Mouse (Mus musculus) lung, embryonic 15.5 days (tissue): ENCODE measurements at regions not wholly inside any gene's neighbourhood (a gene's known extent, or its start where the extent isn't known, plus 50 kb on each side); places are given as distances from the start of the nearest gene placed in this dataset.

Experiments
- ATAC-seq: fragments of 200-750 bp; cut with Nextera tagmentation; 2 replicates; pipeline ENCODE4 v1.8.0; 2017; ENCODE audit warnings: moderate number of reproducible peaks, borderline replicate concordance; ENCODE audit not compliant: low FRiP score, low TSS enrichment; ENCODE audit errors: extremely low read depth
- H3K27ac ChIP-seq: fragments of 300-500 bp; sonication (generic); 2 replicates; pipeline ENCODE4 v1.5.1; 2015; ENCODE audit warnings: moderate library complexity, mild to moderate bottlenecking, inconsistent platforms
- H3K27me3 ChIP-seq: fragments of 300-500 bp; sonication (generic); 2 replicates; pipeline ENCODE4 v1.6.1; 2015; ENCODE audit warnings: inconsistent platforms
- H3K36me3 ChIP-seq: fragments of 300-500 bp; sonication (generic); 2 replicates; pipeline ENCODE4 v1.6.1; 2015; ENCODE audit warnings: inconsistent platforms
- H3K4me1 ChIP-seq: fragments of 300-500 bp; sonication (generic); 2 replicates; pipeline ENCODE4 v1.6.1; 2015; ENCODE audit warnings: inconsistent platforms
- H3K4me2 ChIP-seq: fragments of 300-500 bp; sonication (generic); 2 replicates; pipeline ENCODE4 v1.6.1; 2015; ENCODE audit warnings: inconsistent platforms, mild to moderate bottlenecking, moderate library complexity
- H3K4me3 ChIP-seq: fragments of 300-500 bp; sonication (generic); 2 replicates; pipeline ENCODE4 v1.5.1; 2015; ENCODE audit warnings: mild to moderate bottlenecking, inconsistent platforms
- H3K9ac ChIP-seq: fragments of 300-500 bp; sonication (generic); 2 replicates; pipeline ENCODE4 v1.6.1; 2015; ENCODE audit warnings: inconsistent platforms
- H3K9me3 ChIP-seq: fragments of 300-500 bp; sonication (generic); 2 replicates; pipeline ENCODE4 v1.6.1; 2016; ENCODE audit warnings: inconsistent platforms
- WGBS: fragments of 180-500 bp; shearing (Covaris S2); methylation state at CpG from one replicate; pipeline ENCODE4 v1.1.7; 2015; 5-methylcytosine and 5-hydroxymethylcytosine counted together

DNA sequence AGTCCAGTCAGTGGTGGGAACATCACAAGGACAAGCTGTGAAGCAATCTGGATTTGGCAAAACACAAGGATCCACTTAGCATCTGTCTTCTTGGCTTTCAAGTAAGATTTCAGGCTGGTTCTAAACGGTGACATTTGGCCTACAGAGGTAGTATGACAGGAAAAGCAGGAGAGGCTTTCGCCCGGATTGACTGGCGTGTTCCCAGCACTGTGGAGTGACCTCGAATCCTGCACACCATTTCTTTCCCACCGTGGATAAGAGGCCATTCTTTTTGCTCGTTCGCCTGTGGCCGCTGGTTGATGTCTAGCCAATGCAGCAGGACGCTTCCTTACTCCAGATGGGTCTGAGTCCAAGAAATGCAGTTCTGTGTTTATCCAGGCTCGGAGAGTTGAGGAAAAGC is 99.6 kb upstream of the Nfe2l3 start:
- peak; percentile 37; the same call in 1 of the 2 replicates for ATAC-seq
- Histone ChIP-seq H3K9me3 (no peaks in the 10 kb centered on the region), H3K9ac (no peak overlapping the region), H3K4me1 (peaks cover 22% of the 10 kb centered on the region), H3K4me2 (peak overlapping the region; percentile 16), H3K27me3 (no peaks in the 10 kb centered on the region), H3K36me3 (no peaks in the 10 kb centered on the region), H3K27ac (0 out of 2 replicates have a peak overlapping the region, but pooled peaks have one; percentile 20), H3K4me3 (no peak overlapping the region)
- WGBS: 51% methylated on average over 11 of the region's 11 CpGs

GRCm38 (mm10) chr6:51333722-51334360 is 98.6 kb upstream of the Nfe2l3 start:
- Histone ChIP-seq H3K27me3 (no peaks in the 10 kb centered on the region), H3K36me3 (no peaks in the 10 kb centered on the region), H3K4me2 (no peak overlapping the region), H3K9ac (no peak overlapping the region), H3K4me1 (peaks cover 22% of the 10 kb centered on the region), H3K9me3 (no peaks in the 10 kb centered on the region), H3K27ac (peak overlapping the region; percentile 38), H3K4me3 (no peak overlapping the region)
- WGBS: 31% methylated on average over 7 of the region's 7 CpGs
- ATAC-seq: no peak

- H3K9ac ChIP-seq: no peak overlapping the region
- H3K4me3 ChIP-seq: no peak overlapping the region
- no peaks in the 10 kb centered on the region for H3K27me3 ChIP-seq
- H3K9me3 ChIP-seq: no peaks in the 10 kb centered on the region
- H3K4me2 ChIP-seq: no peak overlapping the region
- 66% methylated on average over 5 of the region's 5 CpGs for WGBS
- no peaks in the 10 kb centered on the region for H3K36me3 ChIP-seq
- peak; percentile 42; the same call in 1 of the 2 replicates for ATAC-seq
- peaks cover 22% of the 10 kb centered on the region for H3K4me1 ChIP-seq
- no peak overlapping the region for H3K27ac ChIP-seq
These were observed 97.2 kb upstream of the Nfe2l3 start for GRCm38 (mm10) chr6:51335314-51335713.

DNA sequence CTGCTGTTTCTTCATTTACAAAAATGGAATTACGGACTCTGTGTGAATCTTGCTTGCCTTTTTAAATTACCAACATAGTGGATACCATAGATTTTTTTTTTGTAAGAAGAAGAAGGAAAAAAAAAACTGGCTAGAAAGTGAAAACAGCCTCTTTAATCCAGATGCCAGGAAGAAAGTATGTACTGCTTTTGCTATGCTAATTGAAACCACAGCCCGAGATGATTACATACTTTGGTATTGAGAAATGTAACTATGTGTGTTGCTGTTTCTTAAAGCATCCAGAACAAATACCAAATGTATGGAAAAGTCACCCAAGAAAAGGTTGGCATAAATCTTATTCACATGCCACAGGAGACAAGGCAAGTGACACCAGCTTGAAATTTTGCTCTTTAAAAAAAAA is 93.2 kb upstream of the Nfe2l3 start:
- ATAC-seq: no peak
- WGBS: 79% methylated on average over 2 of the region's 2 CpGs

GRCm38 (mm10) chr6:51347721-51348120 is 84.7 kb upstream of the Nfe2l3 start:
- WGBS: 50% methylated on average over 9 of the region's 9 CpGs

More for the DNA sequence above, 93.2 kb upstream of the Nfe2l3 start:
- H3K9ac ChIP-seq: no peak overlapping the region
- peaks cover 6% of the 10 kb centered on the region for H3K4me1 ChIP-seq
- H3K27me3 ChIP-seq: no peaks in the 10 kb centered on the region
- H3K9me3 ChIP-seq: no peaks in the 10 kb centered on the region
- no peaks in the 10 kb centered on the region for H3K36me3 ChIP-seq
- H3K4me2 ChIP-seq: no peak overlapping the region
- no peak overlapping the region for H3K4me3 ChIP-seq
- no peak overlapping the region for H3K27ac ChIP-seq

GRCm38 (mm10) chr6:51349771-51350170 is 82.7 kb upstream of the Nfe2l3 start:
- Histone ChIP-seq H3K27ac (no peak overlapping the region), H3K4me2 (no peak overlapping the region), H3K4me3 (no peak overlapping the region), H3K27me3 (no peaks in the 10 kb centered on the region), H3K4me1 (0 out of 2 replicates have a peak, but pooled peaks cover under 1% of the 10 kb centered on the region), H3K36me3 (no peaks in the 10 kb centered on the region), H3K9me3 (no peaks in the 10 kb centered on the region), H3K9ac (no peak overlapping the region)
- WGBS: 63% methylated on average over 3 of the region's 3 CpGs
- no peak for ATAC-seq

More at GRCm38 (mm10) chr6:51347721-51348120, 84.7 kb upstream of the Nfe2l3 start:
- H3K36me3 ChIP-seq: no peaks in the 10 kb centered on the region
- no peak overlapping the region for H3K9ac ChIP-seq
- no peaks in the 10 kb centered on the region for H3K9me3 ChIP-seq
- no peak overlapping the region for H3K4me3 ChIP-seq
- no peaks in the 10 kb centered on the region for H3K27me3 ChIP-seq
- H3K4me1 ChIP-seq: no peaks in the 10 kb centered on the region
- H3K27ac ChIP-seq: no peak overlapping the region
- no peak overlapping the region for H3K4me2 ChIP-seq
- no peak for ATAC-seq

- Histone ChIP-seq H3K27ac (no peak overlapping the region), H3K4me1 (peaks cover 7% of the 10 kb centered on the region; the same call in 1 of the 2 replicates), H3K9me3 (no peaks in the 10 kb centered on the region), H3K9ac (no peak overlapping the region), H3K36me3 (no peaks in the 10 kb centered on the region), H3K4me2 (no peak overlapping the region), H3K4me3 (no peak overlapping the region), H3K27me3 (no peaks in the 10 kb centered on the region)
- WGBS: 31% methylated on average over 11 of the region's 11 CpGs
- no peak for ATAC-seq
These were observed 77.4 kb upstream of the Nfe2l3 start for GRCm38 (mm10) chr6:51355041-51355440.

- Histone ChIP-seq H3K4me2 (no peak overlapping the region), H3K36me3 (no peaks in the 10 kb centered on the region), H3K9me3 (no peaks in the 10 kb centered on the region), H3K4me1 (peaks cover 11% of the 10 kb centered on the region; the same call in 1 of the 2 replicates), H3K4me3 (no peak overlapping the region), H3K27ac (no peak overlapping the region), H3K9ac (no peak overlapping the region), H3K27me3 (no peaks in the 10 kb centered on the region)
- 72% methylated on average over 12 of the region's 12 CpGs for WGBS
- ATAC-seq: no peak
These were observed 70.8 kb upstream of the Nfe2l3 start for GRCm38 (mm10) chr6:51361611-51362180.

GRCm38 (mm10) chr6:51362475-51363226 is 69.8 kb upstream of the Nfe2l3 start:
- peak overlapping the region; percentile 14 for H3K4me3 ChIP-seq
- H3K4me1 ChIP-seq: peaks cover 11% of the 10 kb centered on the region; the same call in 1 of the 2 replicates
- no peaks in the 10 kb centered on the region for H3K27me3 ChIP-seq
- H3K9ac ChIP-seq: no peak overlapping the region
- H3K27ac ChIP-seq: no peak overlapping the region
- H3K4me2 ChIP-seq: peak overlapping the region; percentile 47
- no peaks in the 10 kb centered on the region for H3K9me3 ChIP-seq
- no peaks in the 10 kb centered on the region for H3K36me3 ChIP-seq
- 7% methylated on average over 15 of the region's 15 CpGs for WGBS
- peak; percentile 62; the same call in 1 of the 2 replicates for ATAC-seq

- no peaks in the 10 kb centered on the region for H3K27me3 ChIP-seq
- H3K36me3 ChIP-seq: no peaks in the 10 kb centered on the region
- no peak overlapping the region for H3K4me3 ChIP-seq
- 60% methylated on average over 6 of the region's 6 CpGs for WGBS
- no peak overlapping the region for H3K9ac ChIP-seq
- no peak for ATAC-seq
- no peak overlapping the region for H3K27ac ChIP-seq
- no peaks in the 10 kb centered on the region for H3K9me3 ChIP-seq
- peaks cover 11% of the 10 kb centered on the region; the same call in 1 of the 2 replicates for H3K4me1 ChIP-seq
- no peak overlapping the region for H3K4me2 ChIP-seq
These were observed 67.7 kb upstream of the Nfe2l3 start for GRCm38 (mm10) chr6:51364776-51365175.

DNA sequence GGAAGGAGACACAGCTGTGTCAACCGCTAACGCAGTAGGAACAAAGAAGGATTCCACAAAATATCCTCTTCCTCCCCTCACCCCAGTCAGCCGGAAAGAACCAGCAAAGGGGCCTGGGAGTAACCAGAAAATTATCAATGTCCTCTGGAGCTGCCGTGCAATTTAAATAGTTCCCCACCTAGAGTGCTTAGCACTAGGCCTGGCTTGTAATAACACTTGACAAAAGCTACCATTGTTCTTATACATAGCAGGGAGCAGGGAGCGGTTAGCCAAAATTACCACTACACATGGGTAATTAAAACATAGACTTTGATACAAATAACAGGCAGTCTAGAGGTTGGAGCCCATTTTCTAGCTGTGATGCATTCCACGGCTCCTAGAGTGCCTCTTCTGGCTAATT is 62.7 kb upstream of the Nfe2l3 start:
- no peak overlapping the region for H3K4me2 ChIP-seq
- H3K36me3 ChIP-seq: no peaks in the 10 kb centered on the region
- H3K4me1 ChIP-seq: peaks cover 5% of the 10 kb centered on the region; the same call in 1 of the 2 replicates
- no peak for ATAC-seq
- no peak overlapping the region for H3K27ac ChIP-seq
- no peaks in the 10 kb centered on the region for H3K9me3 ChIP-seq
- H3K4me3 ChIP-seq: no peak overlapping the region
- WGBS: 46% methylated on average over 6 of the region's 6 CpGs
- no peak overlapping the region for H3K9ac ChIP-seq
- no peaks in the 10 kb centered on the region for H3K27me3 ChIP-seq

DNA sequence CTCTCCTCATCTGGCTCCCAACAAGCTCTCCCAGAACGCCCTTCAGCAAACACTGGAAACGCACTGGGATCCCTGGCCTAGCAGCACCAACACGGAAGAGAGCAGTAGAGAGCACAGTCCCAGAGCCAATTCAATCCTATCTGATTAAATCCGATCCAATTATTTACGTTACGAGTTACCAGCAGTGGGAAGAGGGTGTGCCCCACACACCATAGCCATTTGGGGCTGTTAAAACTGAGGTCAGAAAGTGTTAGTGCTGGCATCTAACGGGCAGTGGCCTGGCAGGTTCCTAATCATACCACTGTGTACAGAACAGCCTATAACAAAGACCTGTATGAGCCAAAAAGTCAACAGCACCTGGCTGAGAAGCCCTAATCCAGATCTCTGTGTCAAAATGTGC is 60.1 kb upstream of the Nfe2l3 start:
- no peaks in the 10 kb centered on the region for H3K27me3 ChIP-seq
- WGBS: 31% methylated on average over 7 of the region's 7 CpGs
- peaks cover 5% of the 10 kb centered on the region; the same call in 1 of the 2 replicates for H3K4me1 ChIP-seq
- H3K4me2 ChIP-seq: no peak overlapping the region
- no peaks in the 10 kb centered on the region for H3K9me3 ChIP-seq
- H3K27ac ChIP-seq: no peak overlapping the region
- H3K4me3 ChIP-seq: no peak overlapping the region
- no peak for ATAC-seq
- H3K36me3 ChIP-seq: no peaks in the 10 kb centered on the region
- H3K9ac ChIP-seq: no peak overlapping the region
